20 mouse cellular contexts compared by ENCODE assay signal in the genomic region with DNA sequence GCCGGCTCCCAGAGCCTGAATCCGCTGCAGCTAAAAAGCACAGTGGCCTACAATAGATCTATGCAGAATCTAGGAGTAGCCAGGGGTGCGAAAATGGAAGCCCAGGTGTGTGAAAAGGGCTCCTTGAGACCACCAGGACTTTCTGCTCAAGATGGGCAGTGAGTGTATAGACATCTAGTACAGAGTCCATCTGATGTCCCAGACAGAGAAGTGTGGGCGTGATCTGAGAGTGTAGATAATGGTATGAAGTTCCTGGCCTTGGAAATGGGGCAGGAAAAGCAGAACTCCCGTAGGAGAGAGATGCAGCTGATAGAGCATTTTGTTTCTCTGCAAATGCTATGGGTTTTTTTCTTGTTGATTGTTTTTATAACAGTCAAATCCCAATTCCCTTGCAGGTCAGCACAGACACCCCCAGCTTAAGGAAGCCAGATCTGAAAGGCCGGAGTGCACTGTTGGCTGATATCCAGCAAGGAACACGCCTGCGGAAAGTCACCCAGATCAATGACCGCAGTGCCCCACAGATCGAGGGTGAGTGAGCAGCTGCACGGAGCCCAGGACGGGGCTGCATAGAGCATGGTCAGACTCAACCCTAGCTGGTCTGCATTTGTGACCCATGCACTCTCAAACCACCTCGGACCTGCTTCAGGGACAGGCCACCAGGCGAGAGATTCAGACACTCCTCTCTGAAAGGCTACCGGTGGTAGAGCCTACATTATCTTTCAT. TPM values are rescaled to one million over a fixed set of nuclear protein-coding genes. Genes with fewer than 3 reads are reported as not detected.
DNase-seq lines count a peak whose midpoint lies in the region; ATAC-seq and TF ChIP-seq lines count a peak whose summit lies in the region.
"Had no signal": no experiment of that assay in that cellular context is flagged by ENCODE, and none has a peak within 500 bp of the region (broad histone marks: within the 10 kb centered on the region; RNA-seq: fewer than 3 reads in every experiment).

No protein-coding gene starts in this region.

- H3K4me2 ChIP-seq in intestine, embryonic 15.5 days (replicated peaks): no peak overlapping the region
- H3K4me2 ChIP-seq in intestine, postnatal 0 days (replicated peaks; ENCODE audit: low read depth): peak overlapping the region; percentile 17
- H3K4me2 ChIP-seq: embryonic facial prominence, embryonic 12.5 days; forebrain, embryonic 13.5 days; forebrain, embryonic 15.5 days had no signal

- no peaks in the 10 kb centered on the region for H3K36me3 ChIP-seq in intestine, embryonic 15.5 days
- no peaks in the 10 kb centered on the region for H3K36me3 ChIP-seq in intestine, postnatal 0 days (ENCODE audit: control insufficient read depth, insufficient read depth)
- H3K36me3 ChIP-seq: embryonic facial prominence, embryonic 10.5 days; embryonic facial prominence, embryonic 12.5 days; forebrain, embryonic 15.5 days had no signal

- H3K4me1 ChIP-seq in intestine, embryonic 15.5 days (replicated peaks): peaks cover 11% of the 10 kb centered on the region; the same call in 1 of the 2 replicates
- H3K4me1 ChIP-seq in intestine, postnatal 0 days (replicated peaks; ENCODE audit: control insufficient read depth, insufficient read depth, low read length): no peaks in the 10 kb centered on the region

- TF ChIP-seq CTCF in intestine, postnatal 0 days (IDR thresholded peaks at IDR 0.05; ENCODE audit: low read depth): no peak

- H3K9ac ChIP-seq in intestine, embryonic 15.5 days: no peak overlapping the region
- H3K9ac ChIP-seq in intestine, postnatal 0 days (ENCODE audit: low read depth, low read length): no peak overlapping the region
- H3K9ac ChIP-seq: embryonic facial prominence, embryonic 12.5 days; forebrain, embryonic 13.5 days; forebrain, embryonic 15.5 days; forebrain, postnatal 0 days had no signal

- H3K4me3 ChIP-seq in intestine, embryonic 15.5 days (replicated peaks): no peak overlapping the region
- H3K4me3 ChIP-seq in intestine, postnatal 0 days (ENCODE audit: low read depth, low read length): no peak overlapping the region
- H3K4me3 ChIP-seq: embryonic facial prominence, embryonic 10.5 days; embryonic facial prominence, embryonic 12.5 days; forebrain, embryonic 13.5 days; forebrain, embryonic 15.5 days had no signal

- DNase-seq in MN1 (ENCODE audit: low spot score): peak; percentile 30
- no peak for DNase-seq in ovary, postnatal 36 days (ENCODE audit: low spot score)
- no peak for DNase-seq in cerebellum, postnatal 10 days
- no peak for DNase-seq in cerebellum, adult 11-12 months
- DNase-seq: adrenal gland, adult 8-10 months; adrenal gland, postnatal 14 days; adrenal gland, postnatal 36 days; cerebellum, adult 18-20 months; cerebellum, adult 8-10 months; cerebellum, adult 9-11 months; cerebellum, postnatal 25 days; forebrain, postnatal 0 days had no signal

- H3K9me3 ChIP-seq in intestine, embryonic 15.5 days: no peaks in the 10 kb centered on the region
- no peaks in the 10 kb centered on the region for H3K9me3 ChIP-seq in intestine, postnatal 0 days (ENCODE audit: control insufficient read depth)
- H3K9me3 ChIP-seq: embryonic facial prominence, embryonic 10.5 days; forebrain, embryonic 13.5 days; forebrain, embryonic 15.5 days had no signal

- ATAC-seq in intestine, embryonic 15.5 days: peak; percentile 37
- peak; percentile 69 for ATAC-seq in intestine, postnatal 0 days
- ATAC-seq: activated CD4-positive, CD25-positive, alpha-beta regulatory T cell, adult 4 months; forebrain, embryonic 13.5 days; forebrain, embryonic 15.5 days; forebrain, postnatal 0 days; Patski had no signal

- 68% methylated on average over 15 of the region's 15 CpGs for WGBS in intestine, embryonic 15.5 days
- WGBS in intestine, postnatal 0 days: 45% methylated on average over 15 of the region's 15 CpGs

- H3K27ac ChIP-seq in intestine, embryonic 15.5 days: 0 out of 2 replicates have a peak overlapping the region, but pooled peaks have one; percentile 22
- H3K27ac ChIP-seq in intestine, postnatal 0 days (ENCODE audit: low read depth, low read length): peak overlapping the region; percentile 37
- H3K27ac ChIP-seq: embryonic facial prominence, embryonic 10.5 days; embryonic facial prominence, embryonic 12.5 days; forebrain, embryonic 13.5 days; forebrain, embryonic 15.5 days had no signal

- H3K27me3 ChIP-seq in intestine, embryonic 15.5 days (replicated peaks): no peaks in the 10 kb centered on the region
- H3K27me3 ChIP-seq in intestine, postnatal 0 days (replicated peaks; ENCODE audit: control insufficient read depth, insufficient read depth, low read length): no peaks in the 10 kb centered on the region
- H3K27me3 ChIP-seq: forebrain, embryonic 13.5 days; forebrain, embryonic 15.5 days had no signal

RNA-seq across cellular contexts. Expression of a gene that starts 52.1 kb away (rescaled TPM):
- polyA plus RNA-seq in intestine, embryonic 15.5 days (2015; fragmentation: Nextera tagmentation; extraction: Ambion mirVana): 1.1 and 1.9 TPM in 2 replicates
- polyA plus RNA-seq in intestine, postnatal 0 days (2015; fragmentation: Nextera tagmentation; extraction: Ambion mirVana): 4.5 and 5.7 TPM in 2 replicates
- polyA plus RNA-seq: activated CD4-positive, CD25-positive, alpha-beta regulatory T cell, adult 4 months had no signal
